Mouse (Mus musculus): ENCODE measurements around the gene Mef2c.

- TF ChIP-seq ZMIZ1 (IDR thresholded peaks at IDR 0.05; ENCODE audit: low read depth, low read length) (no peak), POLR2A (IDR thresholded peaks at IDR 0.05; ENCODE audit: low read depth, low read length) (no peak), CTCF (conservative IDR thresholded peaks at IDR 0.05 in 1 of 2, IDR thresholded peaks at IDR 0.05 in 1 of 2; ENCODE audit: low read depth in 2 of 2, low read length in 2 of 2) (no peak), POLR2AphosphoS2 (IDR thresholded peaks at IDR 0.05; ENCODE audit: low read depth, low read length) (no peak), HCFC1 (IDR thresholded peaks at IDR 0.05; ENCODE audit: low read depth, low read length) (no peak), EP300 (IDR thresholded peaks at IDR 0.05; ENCODE audit: low read length) (peak; percentile 8), ZC3H11A (IDR thresholded peaks at IDR 0.05; ENCODE audit: low read depth, low read length) (no peak), JUND (conservative IDR thresholded peaks at IDR 0.05; ENCODE audit: low read depth, low read length) (no peak; the same call in 1 of the 2 replicates), MXI1 (IDR thresholded peaks at IDR 0.05; ENCODE audit: low read depth, low read length) (no peak)
Measured at GRCm38 (mm10) chr13:83604320-83604719, 100.5 kb downstream of the Mef2c start.

Data from CH12.LX (cell line).